Mouse (Mus musculus) gastrocnemius, postnatal 36 days (tissue): ENCODE data around the gene 1700010I14Rik. TPM values are rescaled to one million over a fixed set of nuclear protein-coding genes. Genes with fewer than 3 reads are reported as not detected.
A peak's percentile ranks its signal among the peaks of the same experiment; 100 is the strongest.

Experiments used
- DNase-seq, 2 experiments: peaks; one replicate each; pipeline ENCODE4 v3.0.0; 2022
- intact Hi-C: fragments of 180-260 bp; cut with DNase I; formaldehyde crosslinking; loops from one replicate; pipeline ENCODE4 v1.15.1; 2025
- total RNA-seq, 2 experiments: library from RNA; stranded (reverse); gene quantifications; 2 replicates each; pipeline ENCODE4 v1.2.3; 2021

Gene 1700010I14Rik
- total RNA-seq, 2 experiments from 2014 or later = 0.18 to 0.20 TPM

GRCm38 (mm10) chr17:9023198-9023942 lies 35.2 kb downstream of the 1700010I14Rik start:
- intact Hi-C loops = no loop called here

GRCm38 (mm10) chr17:9030181-9030580 lies 42.0 kb downstream of the 1700010I14Rik start:
- DNase-seq = no peak
- intact Hi-C loops = loop anchor here (5.0 to 10.0 kb wide), 3 partner anchors 117 to 1315 kb away; no protein-coding TSS in a partner anchor

More at GRCm38 (mm10) chr17:9023198-9023942, 35.2 kb downstream of the 1700010I14Rik start:
- DNase-seq = no peak

- peak; percentile 61 to 64 for DNase-seq
- intact Hi-C loops = loop anchor here (5.0 to 10.0 kb wide), 3 partner anchors 116 to 1313 kb away; no protein-coding TSS in a partner anchor
These were observed 43.4 kb downstream of the 1700010I14Rik start for GRCm38 (mm10) chr17:9031241-9032141.

GRCm38 (mm10) chr17:9032362-9033044 lies 44.4 kb downstream of the 1700010I14Rik start:
- intact Hi-C loops = loop anchor here (5.0 to 10.0 kb wide), 3 partner anchors 115 to 1312 kb away; no protein-coding TSS in a partner anchor
- no peak for DNase-seq

- intact Hi-C loops = loop anchor here (5.0 to 10.0 kb wide), 3 partner anchors 114 to 1311 kb away; no protein-coding TSS in a partner anchor
- no peak for DNase-seq
These were observed 45.4 kb downstream of the 1700010I14Rik start for GRCm38 (mm10) chr17:9033511-9033910.

- intact Hi-C loops = loop anchor here (10.0 kb wide), 1 partner anchor 1309 kb away; no protein-coding TSS in a partner anchor
- DNase-seq = no peak
These were observed 47.6 kb downstream of the 1700010I14Rik start for GRCm38 (mm10) chr17:9035561-9036348.

- no peak for DNase-seq
- intact Hi-C loops = no loop called here
These were observed 54.6 kb downstream of the 1700010I14Rik start for GRCm38 (mm10) chr17:9042723-9043122.

- DNase-seq = no peak
- intact Hi-C loops = no loop called here
These were observed 64.4 kb downstream of the 1700010I14Rik start for GRCm38 (mm10) chr17:9052441-9052980.

- intact Hi-C loops = no loop called here
- DNase-seq = no peak
These were observed 71.3 kb downstream of the 1700010I14Rik start for GRCm38 (mm10) chr17:9059360-9059932.
